ENCODE assay signal across 9 mouse cellular contexts in the genomic region with DNA sequence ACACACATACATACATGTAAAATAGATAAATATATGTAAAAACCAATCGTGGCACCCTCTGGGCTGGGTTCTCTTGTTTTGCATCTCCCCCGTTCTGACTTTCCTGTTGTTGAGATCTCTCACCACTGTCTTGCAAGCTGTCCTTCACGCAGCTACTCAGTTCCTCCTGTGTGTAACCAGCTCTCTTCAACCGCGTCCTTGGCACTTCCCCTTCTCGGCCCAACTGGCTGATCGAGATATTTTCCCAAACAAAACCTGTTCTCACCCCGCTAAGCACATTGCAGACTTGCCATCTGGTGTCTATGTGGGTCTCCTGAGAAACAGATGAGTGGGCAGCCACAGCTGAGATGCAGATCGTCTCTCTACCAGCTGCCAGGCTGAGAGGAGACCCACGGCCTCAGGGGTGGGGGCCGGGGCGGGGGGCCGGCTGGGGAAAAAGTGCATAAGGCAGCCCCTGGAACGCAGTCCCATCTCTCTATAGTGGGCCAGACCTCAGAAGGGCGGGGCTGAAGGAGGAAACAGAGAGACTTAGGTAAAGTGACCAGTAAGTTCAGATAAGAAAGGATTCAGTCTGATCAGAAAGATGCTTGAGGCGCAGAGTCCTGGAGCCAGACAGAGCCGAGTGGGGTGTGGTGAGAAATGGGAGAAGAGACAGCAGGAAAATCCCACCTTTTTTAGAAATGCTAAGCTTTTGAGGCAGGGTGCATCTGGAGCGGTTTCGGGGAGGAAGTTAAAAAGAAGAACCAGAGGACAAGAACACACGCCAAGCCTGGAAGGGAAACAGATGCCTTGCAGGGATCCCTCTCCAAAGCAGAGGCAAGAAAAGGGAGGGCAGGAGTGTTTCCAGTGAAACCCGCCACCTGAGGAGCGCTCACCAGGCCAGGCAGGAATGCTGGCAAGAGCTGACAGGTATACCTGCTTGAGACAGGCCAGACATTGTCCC. TPM values are rescaled to one million over a fixed set of nuclear protein-coding genes. Genes with fewer than 3 reads are reported as not detected.
A peak's percentile ranks its signal among the peaks of the same experiment; 100 is the strongest.
DNase-seq lines count a peak whose midpoint lies in the region; ATAC-seq and TF ChIP-seq lines count a peak whose summit lies in the region.
"Had no signal": no experiment of that assay in that cellular context is flagged by ENCODE, and none has a peak within 500 bp of the region (broad histone marks: within the 10 kb centered on the region; RNA-seq: fewer than 3 reads in every experiment).

No protein-coding gene starts in this region.

- H3K36me3 ChIP-seq in forebrain, embryonic 14.5 days (ENCODE audit: control insufficient read depth, insufficient read depth, low read length): no peaks in the 10 kb centered on the region
- H3K36me3 ChIP-seq in intestine, embryonic 16.5 days (ENCODE audit: control insufficient read depth, insufficient read depth, low read length): no peaks in the 10 kb centered on the region
- H3K36me3 ChIP-seq in liver, embryonic 11.5 days (ENCODE audit: control insufficient read depth, insufficient read depth, low read length): no peaks in the 10 kb centered on the region
- H3K36me3 ChIP-seq in myocyte (ENCODE audit: control insufficient read depth, insufficient read depth): no peaks in the 10 kb centered on the region
- H3K36me3 ChIP-seq in stomach, postnatal 0 days (ENCODE audit: control insufficient read depth, insufficient read depth, low read length): no peaks in the 10 kb centered on the region

- TF ChIP-seq POLR2A in myocyte (IDR thresholded peaks at IDR 0.05; ENCODE audit: insufficient read length, low read depth): no peak

- 36% methylated on average over 22 of the region's 22 CpGs for WGBS in forebrain, embryonic 14.5 days
- 36% methylated on average over 22 of the region's 22 CpGs for WGBS in intestine, embryonic 16.5 days
- 21% methylated on average over 22 of the region's 22 CpGs for WGBS in liver, embryonic 11.5 days
- 31% methylated on average over 22 of the region's 22 CpGs for WGBS in stomach, postnatal 0 days

- H3K4me1 ChIP-seq in forebrain, embryonic 14.5 days (ENCODE audit: control insufficient read depth, insufficient read depth, low read length): peaks cover 2% of the 10 kb centered on the region; the same call in 1 of the 2 replicates
- H3K4me1 ChIP-seq in intestine, embryonic 16.5 days (ENCODE audit: control insufficient read depth, insufficient read depth, low read length): peaks cover 8% of the 10 kb centered on the region; the same call in 1 of the 2 replicates
- H3K4me1 ChIP-seq in liver, embryonic 11.5 days (replicated peaks; ENCODE audit: control insufficient read depth, insufficient read depth, low read length): peaks cover 33% of the 10 kb centered on the region
- no peaks in the 10 kb centered on the region; the same call in 1 of the 2 replicates for H3K4me1 ChIP-seq in stomach, postnatal 0 days (replicated peaks; ENCODE audit: control insufficient read depth, insufficient read depth)

- no peaks in the 10 kb centered on the region for H3K27me3 ChIP-seq in forebrain, embryonic 14.5 days (replicated peaks; ENCODE audit: control insufficient read depth, insufficient read depth, low read length)
- no peaks in the 10 kb centered on the region for H3K27me3 ChIP-seq in intestine, embryonic 16.5 days (replicated peaks; ENCODE audit: control insufficient read depth, insufficient read depth, low read length)
- no peaks in the 10 kb centered on the region for H3K27me3 ChIP-seq in liver, embryonic 11.5 days (replicated peaks; ENCODE audit: control insufficient read depth, insufficient read depth, low read length)
- H3K27me3 ChIP-seq in myocyte (ENCODE audit: control insufficient read depth, insufficient read depth, insufficient read length): no peaks in the 10 kb centered on the region
- H3K27me3 ChIP-seq in stomach, postnatal 0 days (ENCODE audit: control insufficient read depth, insufficient read depth, low read length): no peaks in the 10 kb centered on the region
- H3K27me3 ChIP-seq: Patski had no signal

- no peak overlapping the region for H3ac ChIP-seq in myocyte (ENCODE audit: control insufficient read depth, insufficient read length)

- H3K4me2 ChIP-seq in forebrain, embryonic 14.5 days (ENCODE audit: low read length): peak overlapping the region; percentile 4; the same call in 1 of the 2 replicates
- H3K4me2 ChIP-seq in intestine, embryonic 16.5 days (ENCODE audit: low read depth, low read length): no peak overlapping the region
- peak overlapping the region; percentile 51 for H3K4me2 ChIP-seq in liver, embryonic 11.5 days
- H3K4me2 ChIP-seq in myocyte (ENCODE audit: low read depth): peak overlapping the region; percentile 12
- peak overlapping the region; percentile 23 for H3K4me2 ChIP-seq in stomach, postnatal 0 days (replicated peaks; ENCODE audit: low read depth)

- no peaks in the 10 kb centered on the region for H3K79me2 ChIP-seq in myocyte (ENCODE audit: control insufficient read depth, insufficient read depth)

- TF ChIP-seq CTCF in stomach, postnatal 0 days (IDR thresholded peaks at IDR 0.05; ENCODE audit: low read depth): no peak

- peak; percentile 13 for DNase-seq in embryo, embryonic 10 days (ENCODE audit: low spot score)
- no peak for DNase-seq in embryo, embryonic 9.5 days (ENCODE audit: extremely low spot score)
- peak; percentile 43 for DNase-seq in ZHBTc4 (ENCODE audit: low read depth, low spot score)
- DNase-seq in forebrain, embryonic 14.5 days (ENCODE audit: low spot score): peak; percentile 88
- DNase-seq in liver, embryonic 11.5 days (ENCODE audit: low spot score): no peak
- no peak for DNase-seq in stomach, postnatal 0 days (ENCODE audit: low spot score)

- peak overlapping the region; percentile 76 for H3K27ac ChIP-seq in forebrain, embryonic 14.5 days (ENCODE audit: low read depth, low read length)
- peak overlapping the region; percentile 49; the same call in 1 of the 2 replicates for H3K27ac ChIP-seq in intestine, embryonic 16.5 days (ENCODE audit: low read length)
- H3K27ac ChIP-seq in liver, embryonic 11.5 days (ENCODE audit: low read depth, low read length): peak overlapping the region; percentile 46; the same call in 1 of the 2 replicates
- peak overlapping the region; percentile 78 for H3K27ac ChIP-seq in stomach, postnatal 0 days (replicated peaks)

- H3K9ac ChIP-seq in forebrain, embryonic 14.5 days (ENCODE audit: low read length): no peak overlapping the region
- H3K9ac ChIP-seq in intestine, embryonic 16.5 days (ENCODE audit: low read depth, low read length): peak overlapping the region; percentile 42; the same call in 1 of the 2 replicates
- peak overlapping the region; percentile 18; the same call in 1 of the 2 replicates for H3K9ac ChIP-seq in liver, embryonic 11.5 days (ENCODE audit: low read depth, low read length)
- H3K9ac ChIP-seq in stomach, postnatal 0 days (ENCODE audit: low read length): peak overlapping the region; percentile 35; the same call in 1 of the 2 replicates

- H3K9me3 ChIP-seq in forebrain, embryonic 14.5 days (replicated peaks; ENCODE audit: control insufficient read depth, low read length): no peaks in the 10 kb centered on the region
- H3K9me3 ChIP-seq in intestine, embryonic 16.5 days (ENCODE audit: control insufficient read depth, low read length): no peaks in the 10 kb centered on the region
- H3K9me3 ChIP-seq in liver, embryonic 11.5 days (ENCODE audit: control insufficient read depth, low read length): no peaks in the 10 kb centered on the region
- H3K9me3 ChIP-seq in stomach, postnatal 0 days (ENCODE audit: control insufficient read depth, low read length): no peaks in the 10 kb centered on the region

- ATAC-seq in forebrain, embryonic 14.5 days: peak; percentile 85
- ATAC-seq in intestine, embryonic 16.5 days: 0 out of 2 replicates have a peak, but pooled peaks have one; percentile 19
- no peak for ATAC-seq in liver, embryonic 11.5 days (replicated peaks; ENCODE audit: low FRiP score)
- ATAC-seq in stomach, postnatal 0 days (ENCODE audit: low FRiP score, low TSS enrichment): peak; percentile 11; the same call in 1 of the 2 replicates
- ATAC-seq: Patski had no signal

- H3K4me3 ChIP-seq in forebrain, embryonic 14.5 days (ENCODE audit: low read depth, low read length): no peak overlapping the region
- H3K4me3 ChIP-seq in intestine, embryonic 16.5 days (ENCODE audit: low read length): no peak overlapping the region
- H3K4me3 ChIP-seq in liver, embryonic 11.5 days (ENCODE audit: low read depth, low read length): no peak overlapping the region
- H3K4me3 ChIP-seq in myocyte: no peak overlapping the region
- no peak overlapping the region for H3K4me3 ChIP-seq in stomach, postnatal 0 days (ENCODE audit: low read depth, low read length)

- no peak for TF ChIP-seq EP300 in stomach, postnatal 0 days (optimal IDR thresholded peaks at IDR 0.05)

TF ChIP-seq in myocyte, 11 proteins besides CTCF, POLR2A, EP300 and RAD21:
- TF ChIP-seq TCF3 (IDR thresholded peaks at IDR 0.05; ENCODE audit: insufficient read length, low read depth) (peak; percentile 23), MYOD1 (IDR thresholded peaks at IDR 0.05; ENCODE audit: control insufficient read depth in 1 of 3, insufficient read length in 2 of 3, low read depth in 2 of 3) (peak in 2 of 3 experiments; percentile 58 to 64), MYOG (IDR thresholded peaks at IDR 0.05; ENCODE audit: control insufficient read depth in 1 of 3, insufficient read depth in 1 of 3, insufficient read length in 2 of 3, low read depth in 2 of 3) (peak in 2 of 3 experiments; percentile 26 to 74), CEBPB (IDR thresholded peaks at IDR 0.05; ENCODE audit: insufficient read depth, poor library complexity, severe bottlenecking) (no peak)

RNA-seq across cellular contexts. Expression of a gene that starts 28.4 kb away (rescaled TPM):
- 315 and 338 TPM in 2 replicates for polyA plus RNA-seq in forebrain, embryonic 14.5 days (2014; fragmentation: Nextera tagmentation; extraction: Ambion mirVana)
- 540 and 585 TPM in 2 replicates for polyA plus RNA-seq in intestine, embryonic 16.5 days (2015; fragmentation: Nextera tagmentation; extraction: Ambion mirVana)
- polyA plus RNA-seq in liver, embryonic 11.5 days (2014; fragmentation: Nextera tagmentation; extraction: Ambion mirVana): 259 and 268 TPM in 2 replicates
- polyA plus RNA-seq in myocyte (2012; fragmentation: generic; extraction: Trizol): 159 TPM
- polyA plus RNA-seq in stomach, postnatal 0 days (2015; fragmentation: Nextera tagmentation; extraction: Ambion mirVana): 288 TPM in 2 replicates

RNA-seq across cellular contexts. Expression of a gene that starts 43.0 kb away (rescaled TPM):
- polyA plus RNA-seq in forebrain, embryonic 14.5 days (2014; fragmentation: Nextera tagmentation; extraction: Ambion mirVana): 11.6 and 12.8 TPM in 2 replicates
- 14.9 and 16.3 TPM in 2 replicates for polyA plus RNA-seq in intestine, embryonic 16.5 days (2015; fragmentation: Nextera tagmentation; extraction: Ambion mirVana)
- 11.7 and 12.9 TPM in 2 replicates for polyA plus RNA-seq in liver, embryonic 11.5 days (2014; fragmentation: Nextera tagmentation; extraction: Ambion mirVana)
- polyA plus RNA-seq in myocyte (2012; fragmentation: generic; extraction: Trizol): 11.4 TPM
- 19.4 and 19.9 TPM in 2 replicates for polyA plus RNA-seq in stomach, postnatal 0 days (2015; fragmentation: Nextera tagmentation; extraction: Ambion mirVana)

Comparison
In these comparisons a context has a peak if more than half of its experiments do, and no peak if none do; other contexts are left out.
1. DNase-seq: peak in embryo, embryonic 10 days (single experiment), ZHBTc4 (single experiment) and forebrain, embryonic 14.5 days (single experiment); none in embryo, embryonic 9.5 days (single experiment), liver, embryonic 11.5 days (single experiment) and stomach, postnatal 0 days (single experiment).
2. Peak in every context shown above with its lines, with median percentiles within 50 percentile points of each other: H3K27ac ChIP-seq.